Mouse (Mus musculus): ENCODE data around the gene Dydc2. TPM values are rescaled to one million over a fixed set of nuclear protein-coding genes. Genes with fewer than 3 reads are reported as not detected.

Dydc2 gene
- polyA plus RNA-seq, 1 experiment from 2014 or later = not detected

DNA sequence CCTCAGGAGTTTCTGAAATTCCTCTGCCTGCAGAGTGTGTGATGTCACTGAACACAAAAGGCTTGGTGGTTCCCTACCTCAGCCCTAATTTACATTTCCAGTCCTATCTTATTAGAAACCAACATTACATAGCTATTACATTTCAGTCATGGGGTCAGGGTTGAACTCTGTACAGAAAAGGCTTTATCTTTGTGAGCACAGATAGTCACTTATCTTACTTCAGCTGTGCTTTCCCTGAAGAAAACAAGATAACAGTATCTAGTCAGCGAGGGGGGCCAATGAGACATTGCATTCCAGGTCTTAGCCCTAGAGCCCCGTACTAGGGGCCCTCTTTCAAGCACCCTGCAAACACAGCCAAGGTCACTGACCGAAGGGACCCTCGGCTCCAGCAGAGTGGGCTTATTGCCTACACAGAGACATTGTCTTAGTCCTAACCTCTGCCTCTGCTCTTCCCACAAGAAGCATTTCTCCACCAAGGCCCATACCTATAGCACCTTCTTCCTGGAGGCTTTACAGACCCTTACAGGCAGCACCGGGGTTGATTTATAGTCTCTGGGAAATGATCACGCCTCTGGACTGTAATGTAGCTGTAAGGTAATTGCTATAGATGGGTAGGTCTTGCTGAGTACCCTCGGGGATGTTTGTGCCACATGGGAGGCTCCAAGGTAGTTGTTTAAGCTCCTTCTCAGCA lies 43.3 kb downstream of the Dydc2 start:
- Histone ChIP-seq H3K36me3 (ENCODE audit: control insufficient read depth, insufficient read depth, low read length) (no peaks in the 10 kb centered on the region), H3K27me3 (ENCODE audit: control insufficient read depth, insufficient read depth, low read length) (no peaks in the 10 kb centered on the region), H3K27ac (ENCODE audit: low read length) (no peak overlapping the region), H3K4me2 (ENCODE audit: low read depth, low read length) (no peak overlapping the region), H3K9ac (ENCODE audit: low read length) (no peak overlapping the region), H3K4me1 (ENCODE audit: control insufficient read depth, insufficient read depth, low read length) (no peaks in the 10 kb centered on the region), H3K4me3 (replicated peaks; ENCODE audit: low read length) (no peak overlapping the region), H3K9me3 (replicated peaks; ENCODE audit: control insufficient read depth, low read length) (no peaks in the 10 kb centered on the region)
- 48% methylated on average over 7 of the region's 7 CpGs for WGBS
- peak; percentile 47; the same call in 1 of the 2 replicates for ATAC-seq (ENCODE audit: insufficient read depth, low FRiP score)

DNA sequence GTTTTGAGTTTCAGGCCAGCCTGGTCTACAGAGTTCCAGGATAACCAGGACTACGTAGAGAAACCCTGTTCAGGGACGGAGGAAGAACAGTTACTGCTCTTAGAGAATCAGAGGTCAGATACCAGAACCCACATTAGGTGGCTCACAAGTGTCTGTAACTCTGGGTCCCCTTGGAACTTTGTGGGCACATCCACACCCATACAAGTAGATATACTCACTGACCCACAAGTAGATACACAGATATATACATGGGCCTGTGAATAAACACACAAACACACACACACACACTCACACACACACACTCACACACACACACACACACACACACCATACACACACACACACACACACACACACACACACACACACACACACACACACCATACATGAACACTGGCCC lies 43.9 kb downstream of the Dydc2 start:
- no peak; the same call in 1 of the 2 replicates for ATAC-seq (ENCODE audit: insufficient read depth, low FRiP score)
- Histone ChIP-seq H3K4me2 (ENCODE audit: low read depth, low read length) (no peak overlapping the region), H3K4me3 (replicated peaks; ENCODE audit: low read length) (no peak overlapping the region), H3K36me3 (ENCODE audit: control insufficient read depth, insufficient read depth, low read length) (no peaks in the 10 kb centered on the region), H3K9me3 (replicated peaks; ENCODE audit: control insufficient read depth, low read length) (no peaks in the 10 kb centered on the region), H3K27me3 (ENCODE audit: control insufficient read depth, insufficient read depth, low read length) (no peaks in the 10 kb centered on the region), H3K9ac (ENCODE audit: low read length) (no peak overlapping the region), H3K4me1 (ENCODE audit: control insufficient read depth, insufficient read depth, low read length) (no peaks in the 10 kb centered on the region), H3K27ac (ENCODE audit: low read length) (no peak overlapping the region)
- WGBS = 71% methylated on average over 2 of the region's 2 CpGs

DNA sequence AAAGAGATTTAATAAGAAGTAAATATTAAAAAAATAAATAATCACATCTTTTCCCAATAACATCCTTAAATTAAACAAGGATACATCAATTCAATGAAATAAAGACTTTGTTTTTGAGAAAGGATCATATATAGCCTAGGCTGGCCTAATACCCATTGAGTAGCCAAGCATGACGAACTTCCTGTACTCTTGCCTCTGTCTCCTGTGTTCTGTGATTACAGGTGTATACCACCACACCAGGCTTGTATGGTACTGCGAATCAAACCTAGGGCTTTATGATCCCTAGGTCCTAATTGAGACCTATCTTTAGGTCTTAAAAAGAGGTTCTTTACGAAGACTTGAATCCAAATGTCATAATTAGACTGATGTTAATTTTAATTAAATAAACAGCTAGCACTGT lies 47.8 kb downstream of the Dydc2 start:
- no peak overlapping the region for H3K27ac ChIP-seq (ENCODE audit: low read length)
- no peaks in the 10 kb centered on the region for H3K27me3 ChIP-seq (ENCODE audit: control insufficient read depth, insufficient read depth, low read length)
- 87% methylated on average over 3 of the region's 3 CpGs for WGBS
- no peak overlapping the region for H3K4me2 ChIP-seq (ENCODE audit: low read depth, low read length)
- H3K9ac ChIP-seq (ENCODE audit: low read length) = no peak overlapping the region
- no peak for ATAC-seq (ENCODE audit: insufficient read depth, low FRiP score)
- no peaks in the 10 kb centered on the region for H3K9me3 ChIP-seq (replicated peaks; ENCODE audit: control insufficient read depth, low read length)
- no peak overlapping the region for H3K4me3 ChIP-seq (replicated peaks; ENCODE audit: low read length)
- no peaks in the 10 kb centered on the region for H3K36me3 ChIP-seq (ENCODE audit: control insufficient read depth, insufficient read depth, low read length)
- no peaks in the 10 kb centered on the region for H3K4me1 ChIP-seq (ENCODE audit: control insufficient read depth, insufficient read depth, low read length)

DNA sequence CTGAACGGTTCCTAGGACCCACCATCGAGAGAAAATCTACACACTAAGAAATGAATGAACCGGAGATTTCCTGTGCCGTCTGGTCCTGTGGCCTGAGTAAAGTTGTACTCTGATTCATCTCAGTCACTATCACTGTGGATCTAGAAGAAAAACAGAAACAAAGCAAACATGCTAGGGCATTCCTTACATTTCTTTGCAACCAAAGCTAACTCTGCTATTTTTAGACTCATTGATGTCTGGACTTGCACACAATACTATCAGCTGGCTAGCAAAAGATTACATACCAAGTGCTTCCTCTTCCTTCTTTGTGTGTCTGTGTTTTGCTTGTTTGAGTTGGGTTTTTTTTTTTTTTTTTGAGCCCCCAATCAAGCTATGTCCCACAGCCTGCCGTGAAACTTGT lies 51.5 kb downstream of the Dydc2 start:
- no peaks in the 10 kb centered on the region for H3K27me3 ChIP-seq (ENCODE audit: control insufficient read depth, insufficient read depth, low read length)
- WGBS = 34% methylated on average over 5 of the region's 5 CpGs
- ATAC-seq (ENCODE audit: insufficient read depth, low FRiP score) = no peak
- no peak overlapping the region for H3K4me2 ChIP-seq (ENCODE audit: low read depth, low read length)
- no peaks in the 10 kb centered on the region for H3K9me3 ChIP-seq (replicated peaks; ENCODE audit: control insufficient read depth, low read length)
- H3K4me3 ChIP-seq (replicated peaks; ENCODE audit: low read length) = no peak overlapping the region
- H3K36me3 ChIP-seq (ENCODE audit: control insufficient read depth, insufficient read depth, low read length) = no peaks in the 10 kb centered on the region
- no peak overlapping the region for H3K9ac ChIP-seq (ENCODE audit: low read length)
- 0 out of 2 replicates have a peak overlapping the region, but pooled peaks have one; percentile 10 for H3K27ac ChIP-seq (ENCODE audit: low read length)
- H3K4me1 ChIP-seq (ENCODE audit: control insufficient read depth, insufficient read depth, low read length) = 0 out of 2 replicates have a peak, but pooled peaks cover 7% of the 10 kb centered on the region

DNA sequence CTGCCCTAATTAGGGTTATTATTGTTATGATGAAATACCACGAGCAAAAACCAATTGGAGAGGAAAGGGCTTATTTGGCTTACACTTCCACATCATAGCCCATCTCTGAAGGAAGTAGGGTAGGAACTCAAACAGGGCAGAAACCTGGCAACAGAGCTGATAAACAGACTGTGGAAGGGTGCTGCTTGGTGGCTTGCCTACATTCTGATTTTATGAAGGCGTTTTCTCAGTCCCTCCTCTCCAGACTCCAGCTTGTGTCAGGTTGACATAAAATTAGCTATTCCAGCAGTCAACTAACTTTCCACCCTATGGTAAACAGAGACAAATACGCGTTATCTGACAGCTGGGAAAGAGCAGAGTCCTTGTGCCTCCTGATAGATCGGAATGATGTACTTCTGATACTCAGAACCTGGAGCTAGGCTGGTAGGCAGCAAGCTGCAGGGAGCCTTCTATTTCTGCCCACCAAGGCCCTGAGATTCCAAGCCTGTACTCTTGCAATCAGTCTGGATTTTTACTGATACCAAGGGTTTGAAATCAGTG lies 54.2 kb downstream of the Dydc2 start:
- H3K4me3 ChIP-seq (replicated peaks; ENCODE audit: low read length) = no peak overlapping the region
- ATAC-seq (ENCODE audit: insufficient read depth, low FRiP score) = no peak
- WGBS = 56% methylated on average over 5 of the region's 5 CpGs
- H3K27ac ChIP-seq (ENCODE audit: low read length) = no peak overlapping the region
- 0 out of 2 replicates have a peak, but pooled peaks cover 7% of the 10 kb centered on the region for H3K4me1 ChIP-seq (ENCODE audit: control insufficient read depth, insufficient read depth, low read length)
- H3K9ac ChIP-seq (ENCODE audit: low read length) = no peak overlapping the region
- H3K4me2 ChIP-seq (ENCODE audit: low read depth, low read length) = no peak overlapping the region
- no peaks in the 10 kb centered on the region for H3K36me3 ChIP-seq (ENCODE audit: control insufficient read depth, insufficient read depth, low read length)
- H3K9me3 ChIP-seq (replicated peaks; ENCODE audit: control insufficient read depth, low read length) = no peaks in the 10 kb centered on the region
- H3K27me3 ChIP-seq (ENCODE audit: control insufficient read depth, insufficient read depth, low read length) = no peaks in the 10 kb centered on the region

DNA sequence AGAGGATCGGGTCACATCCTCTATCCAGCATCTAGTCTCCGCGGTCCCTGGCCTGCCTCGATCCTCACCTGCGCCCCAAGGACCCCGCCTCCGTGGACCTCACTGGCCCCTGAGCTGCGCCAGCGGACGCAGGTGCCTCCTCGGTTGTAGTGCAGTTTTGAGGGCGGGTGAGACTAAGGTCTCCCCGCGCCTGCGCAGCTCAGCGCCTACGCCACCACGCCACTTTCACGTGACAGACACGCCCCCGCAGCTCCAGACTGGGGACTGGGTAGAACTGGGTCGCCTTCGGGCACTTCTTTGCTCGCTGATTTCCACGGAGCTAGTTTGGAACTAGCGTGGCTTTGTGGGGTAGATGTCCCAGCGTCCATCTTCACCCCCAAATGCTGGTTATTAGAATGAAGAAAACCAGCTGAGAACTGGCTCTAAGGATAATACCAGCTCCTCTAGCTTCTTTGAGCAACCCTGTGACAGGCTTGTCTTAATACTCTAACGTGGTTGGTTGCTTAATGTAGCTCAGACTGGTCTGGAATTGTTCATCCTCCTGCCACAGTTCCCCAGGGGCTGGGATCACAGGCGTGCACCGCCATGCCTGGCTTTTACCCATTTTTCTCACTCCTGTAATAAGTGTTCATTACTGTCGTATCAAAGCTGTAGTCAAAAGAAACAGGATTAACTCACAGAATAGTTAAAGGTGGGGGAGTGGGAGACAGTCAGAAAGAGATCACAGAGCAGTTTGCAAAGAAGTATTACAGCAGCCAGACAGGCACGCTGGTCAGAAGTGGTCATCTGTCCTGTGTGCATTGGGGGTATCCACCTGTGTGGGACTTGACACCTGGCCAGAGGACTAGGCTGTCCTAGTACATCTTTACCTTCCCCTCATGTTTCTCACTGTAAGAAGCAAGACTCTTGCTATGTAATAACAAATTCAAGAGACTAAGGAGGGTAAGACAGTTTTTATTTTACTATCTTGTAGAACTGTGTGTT lies 55.1 kb downstream of the Dydc2 start, which contains the start of gene Fam213a:
Gene Fam213a (minus strand): TSS at position 159 of the 984 bp plus-strand sequence.
- Histone ChIP-seq H3K9me3 (replicated peaks; ENCODE audit: control insufficient read depth, low read length) (no peaks in the 10 kb centered on the region), H3K9ac (ENCODE audit: low read length) (peak within 1 kb of the TSS; percentile 77), H3K27me3 (ENCODE audit: control insufficient read depth, insufficient read depth, low read length) (no peaks in the 10 kb centered on the region), H3K36me3 (ENCODE audit: control insufficient read depth, insufficient read depth, low read length) (no peaks in the 10 kb centered on the region), H3K4me1 (ENCODE audit: control insufficient read depth, insufficient read depth, low read length) (0 out of 2 replicates have a peak, but pooled peaks cover 7% of the 10 kb centered on the region), H3K4me3 (replicated peaks; ENCODE audit: low read length) (peak within 1 kb of the TSS; percentile 57), H3K4me2 (ENCODE audit: low read depth, low read length) (peak within 1 kb of the TSS; percentile 86), H3K27ac (ENCODE audit: low read length) (peak within 1 kb of the TSS; percentile 22; the same call in 1 of the 2 replicates)
- ATAC-seq (ENCODE audit: insufficient read depth, low FRiP score) = peak; percentile 94
- WGBS = 4% methylated on average over 32 of the region's 32 CpGs

DNA sequence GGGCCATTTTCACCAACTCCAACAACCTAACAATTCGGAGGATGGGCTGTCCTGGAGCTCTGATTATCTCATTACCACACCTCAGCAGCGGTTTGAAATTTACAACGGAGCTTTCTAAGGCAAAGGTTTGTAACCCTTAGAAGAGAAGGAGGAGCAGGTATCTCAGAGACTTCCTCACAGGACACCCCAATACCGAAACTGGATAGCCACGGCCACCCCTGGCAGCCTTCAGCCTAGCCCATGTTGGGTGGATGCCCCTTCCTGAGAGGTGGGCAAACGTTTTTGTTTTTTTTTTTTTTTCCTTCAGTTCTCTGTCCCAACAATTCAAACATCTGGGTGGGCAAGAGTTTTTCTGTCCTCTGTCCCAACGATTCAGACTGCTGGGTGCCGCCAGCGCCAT lies 55.9 kb downstream of the Dydc2 start:
- peaks cover 12% of the 10 kb centered on the region; the same call in 1 of the 2 replicates for H3K4me1 ChIP-seq (ENCODE audit: control insufficient read depth, insufficient read depth, low read length)
- H3K36me3 ChIP-seq (ENCODE audit: control insufficient read depth, insufficient read depth, low read length) = no peaks in the 10 kb centered on the region
- H3K27me3 ChIP-seq (ENCODE audit: control insufficient read depth, insufficient read depth, low read length) = no peaks in the 10 kb centered on the region
- WGBS = 12% methylated on average over 9 of the region's 9 CpGs
- no peaks in the 10 kb centered on the region for H3K9me3 ChIP-seq (replicated peaks; ENCODE audit: control insufficient read depth, low read length)
- peak overlapping the region; percentile 77 for H3K9ac ChIP-seq (ENCODE audit: low read length)
- ATAC-seq (ENCODE audit: insufficient read depth, low FRiP score) = no peak
- H3K4me3 ChIP-seq (replicated peaks; ENCODE audit: low read length) = peak overlapping the region; percentile 57
- H3K4me2 ChIP-seq (ENCODE audit: low read depth, low read length) = peak overlapping the region; percentile 86
- H3K27ac ChIP-seq (ENCODE audit: low read length) = no peak overlapping the region

DNA sequence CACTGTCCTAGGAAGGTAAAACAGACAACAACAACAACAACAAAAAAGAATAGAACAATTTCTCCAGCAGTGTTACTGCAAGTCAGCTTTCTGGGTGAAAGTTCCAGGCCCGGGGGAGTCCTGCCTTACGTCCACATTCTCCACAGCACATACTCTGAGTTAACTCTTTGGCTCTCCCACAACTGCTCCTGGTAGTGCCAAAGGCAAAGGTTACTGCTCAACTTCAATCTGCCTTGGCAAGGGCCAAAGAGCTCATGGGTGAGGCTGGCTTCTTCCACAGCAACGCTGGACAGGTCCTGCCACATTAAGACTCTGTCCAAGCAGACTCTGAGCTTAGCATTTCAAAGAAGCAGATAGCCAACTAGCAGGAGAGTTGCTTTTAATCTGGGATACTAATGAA lies 57.1 kb downstream of the Dydc2 start:
- no peak overlapping the region for H3K9ac ChIP-seq (ENCODE audit: low read length)
- H3K9me3 ChIP-seq (replicated peaks; ENCODE audit: control insufficient read depth, low read length) = no peaks in the 10 kb centered on the region
- peaks cover 21% of the 10 kb centered on the region; the same call in 1 of the 2 replicates for H3K4me1 ChIP-seq (ENCODE audit: control insufficient read depth, insufficient read depth, low read length)
- WGBS = 73% methylated on average over 3 of the region's 3 CpGs
- H3K36me3 ChIP-seq (ENCODE audit: control insufficient read depth, insufficient read depth, low read length) = no peaks in the 10 kb centered on the region
- no peak overlapping the region for H3K4me2 ChIP-seq (ENCODE audit: low read depth, low read length)
- no peak overlapping the region for H3K27ac ChIP-seq (ENCODE audit: low read length)
- H3K27me3 ChIP-seq (ENCODE audit: control insufficient read depth, insufficient read depth, low read length) = no peaks in the 10 kb centered on the region
- H3K4me3 ChIP-seq (replicated peaks; ENCODE audit: low read length) = no peak overlapping the region
- no peak for ATAC-seq (ENCODE audit: insufficient read depth, low FRiP score)

All from stomach, embryonic 16.5 days (tissue).